Mouse (Mus musculus) neural tube, embryonic 10.5 days (tissue): Measurements from ENCODE around the gene Aff4.

Experiments
- DNase-seq: peaks from one replicate; pipeline ENCODE4 v3.0.0-alpha.2; 2017; ENCODE audit warnings: low spot score; ENCODE audit errors: extremely low spot score

The Aff4 gene

GRCm38 (mm10) chr11:53457372-53457954, 106.8 kb downstream of the Aff4 start:
- no peak for DNase-seq

DNA sequence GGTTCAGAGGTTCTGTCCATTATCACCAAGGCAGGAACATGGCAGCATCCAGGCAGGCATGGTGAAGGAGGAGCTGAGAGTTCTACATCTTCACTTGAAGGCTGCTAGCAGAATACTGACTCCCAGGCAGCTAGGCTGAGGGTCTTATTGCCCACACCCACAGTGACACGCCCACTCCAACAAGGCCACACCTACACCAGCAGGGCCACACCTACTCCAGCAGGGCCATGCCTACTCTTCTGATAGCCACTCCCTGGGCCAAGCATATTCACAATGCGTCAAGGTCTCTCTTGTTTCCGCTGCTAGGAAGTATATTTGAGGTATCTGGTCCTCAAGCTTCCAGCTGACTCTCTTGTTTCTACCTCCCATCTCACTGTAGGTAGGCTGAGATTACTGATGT, 108.4 kb downstream of the Aff4 start:
- DNase-seq = no peak

- no peak for DNase-seq
Observed at GRCm38 (mm10) chr11:53460192-53460591, 109.6 kb downstream of the Aff4 start.

DNA sequence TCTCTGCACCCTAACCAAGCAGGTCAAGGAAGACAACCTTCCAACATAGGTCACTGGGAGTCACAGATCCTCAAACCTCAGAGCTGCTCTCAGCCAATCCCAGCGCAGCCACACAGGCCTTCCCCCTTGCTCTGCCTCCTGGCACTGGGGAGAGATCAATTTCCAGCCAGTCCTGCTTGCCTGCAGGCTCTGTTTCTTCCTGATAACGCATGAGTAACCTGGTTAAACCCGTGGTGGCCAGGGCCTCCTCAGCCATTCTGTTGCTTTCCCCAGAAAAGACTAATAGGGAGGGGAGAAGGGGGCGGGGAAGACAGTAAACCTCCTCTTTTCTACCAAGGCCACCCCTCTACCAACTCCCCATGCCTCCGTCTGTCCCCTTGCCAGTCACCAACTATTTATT, 111.1 kb downstream of the Aff4 start:
- no peak for DNase-seq

GRCm38 (mm10) chr11:53463551-53464424, 113.2 kb downstream of the Aff4 start:
- peak; percentile 66 for DNase-seq

- DNase-seq = peak; percentile 85
Observed at GRCm38 (mm10) chr11:53466231-53466971, 115.8 kb downstream of the Aff4 start.

GRCm38 (mm10) chr11:53469294-53469967, 118.8 kb downstream of the Aff4 start:
- DNase-seq = no peak

DNA sequence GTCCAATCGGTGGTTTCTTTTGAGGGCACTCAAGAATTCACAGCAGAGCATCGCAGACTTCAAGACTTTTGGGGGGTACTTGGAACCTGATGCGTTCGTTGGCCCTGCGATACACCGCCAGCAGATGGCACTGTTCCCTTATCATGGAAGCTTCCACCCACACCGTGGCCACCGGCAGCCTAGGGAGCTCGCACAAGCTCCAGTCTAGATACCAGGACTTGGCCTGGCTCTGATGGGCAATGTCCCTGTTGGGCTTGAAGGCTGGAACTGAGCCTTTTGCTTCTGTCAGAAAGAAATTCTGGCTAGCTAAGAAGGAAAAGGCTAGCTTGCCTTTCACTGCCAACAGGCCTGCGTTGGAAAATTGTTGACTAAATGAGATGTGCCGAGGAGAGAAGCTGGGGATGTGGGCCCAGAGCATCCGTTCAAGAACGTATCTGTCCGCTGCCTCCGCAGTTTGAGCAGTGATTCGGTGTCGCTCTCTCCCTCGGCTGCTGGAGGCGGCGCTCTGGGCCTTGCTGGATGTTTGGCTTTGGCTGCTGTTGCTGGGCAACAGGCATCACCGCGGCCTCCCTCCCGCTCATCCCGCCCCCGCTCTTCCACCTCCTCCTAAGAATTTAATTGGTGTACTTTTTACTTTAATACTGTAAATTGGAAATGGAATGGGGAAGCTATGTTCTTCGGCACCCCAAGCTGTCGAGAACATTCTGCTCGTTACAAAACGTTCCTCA, 119.5 kb downstream of the Aff4 start, which contains the start of gene Gm9837:
TSS of gene Gm9837 (minus strand) at position 512 of the 728 bp plus-strand sequence.
- DNase-seq = peak; percentile 90
